Mouse (Mus musculus): Measurements from ENCODE around the gene Cutal.

DNA sequence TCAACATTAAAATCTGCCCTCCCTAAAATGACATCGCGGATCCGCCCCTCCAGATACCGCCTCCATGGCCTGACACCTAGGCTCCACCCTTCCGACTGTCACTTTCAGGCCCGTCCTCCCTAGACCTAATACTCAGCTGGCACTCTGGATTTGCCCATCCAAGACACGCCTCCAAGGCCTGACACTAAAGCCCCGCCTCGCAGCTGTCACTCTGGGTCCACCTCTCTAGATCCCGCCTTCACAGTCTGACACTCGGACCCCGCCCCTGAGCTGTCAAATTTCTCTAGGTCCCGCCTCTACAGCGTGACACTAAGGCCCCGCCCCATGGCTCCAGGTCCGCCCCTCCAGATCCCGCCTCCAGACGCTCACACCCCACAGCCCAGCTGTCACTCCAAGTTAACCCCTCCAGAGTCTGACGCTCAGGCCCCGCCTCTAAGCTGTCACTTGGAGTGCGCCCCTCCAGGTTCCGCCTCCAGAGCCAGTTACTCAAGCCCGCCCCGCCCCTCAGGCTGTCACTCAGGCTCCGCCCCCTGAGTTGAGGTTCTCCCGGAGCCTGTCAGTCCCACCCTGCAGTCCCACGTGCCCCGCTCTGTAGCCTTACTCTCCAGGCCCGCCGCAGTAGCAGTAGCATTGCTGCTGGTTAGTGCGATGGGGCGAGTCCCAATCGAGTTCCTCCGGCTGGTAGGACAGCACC is 30.8 kb downstream of the Cutal start:
- TF ChIP-seq CTCF (IDR thresholded peaks at IDR 0.05; ENCODE audit: borderline replicate concordance, control insufficient read depth, extremely low read depth, insufficient read depth, low read length, poor library complexity) (peak; percentile 67; the same call in 1 of the 2 replicates), POLR2A (IDR thresholded peaks at IDR 0.05; ENCODE audit: control insufficient read depth, extremely low read depth, insufficient read depth, low read length, poor library complexity) (peak; percentile 41; the same call in 1 of the 2 replicates)

Data from thymus, adult 2 months (tissue).